Mouse (Mus musculus): Measurements from ENCODE around the gene Vwa5b1.

GRCm38 (mm10) chr4:138547041-138547440 lies 88.6 kb downstream of the Vwa5b1 start:
- no peak for TF ChIP-seq MAFK (IDR thresholded peaks at IDR 0.05; ENCODE audit: insufficient read depth, low read depth, low read length)
- TF ChIP-seq HCFC1 (IDR thresholded peaks at IDR 0.05; ENCODE audit: borderline replicate concordance, insufficient read depth, low read length), result no peak

Measured in ES-E14 (cell line).